Mouse (Mus musculus) midbrain, embryonic 12.5 days (tissue): ENCODE measurements around the gene Ssr2. TPM values are rescaled to one million over a fixed set of nuclear protein-coding genes. Genes with fewer than 3 reads are reported as not detected.
"Not testable (repeated sequence)": the region's sequence is repeated elsewhere in the genome, so short reads cannot be mapped to it uniquely, and the experiment has no call there.

Source experiments
- ATAC-seq: fragments of 200-750 bp; cut with Nextera tagmentation; 2 replicates; pipeline ENCODE4 v1.8.0; 2017; ENCODE audit warnings: low read depth, moderate TSS enrichment, moderate library complexity; ENCODE audit not compliant: low FRiP score
- H3K27ac ChIP-seq: fragments of 300-500 bp; sonication (generic); replicated peaks from 2 replicates; pipeline ENCODE4 v1.5.1; 2016; ENCODE audit warnings: mild to moderate bottlenecking
- H3K27me3 ChIP-seq: fragments of 300-500 bp; sonication (generic); 2 replicates; pipeline ENCODE4 v1.6.1; 2016; ENCODE audit warnings: mild to moderate bottlenecking
- H3K36me3 ChIP-seq: fragments of 300-500 bp; sonication (generic); 2 replicates; pipeline ENCODE4 v1.6.1; 2016
- H3K4me1 ChIP-seq: fragments of 300-500 bp; sonication (generic); 2 replicates; pipeline ENCODE4 v1.6.1; 2016
- H3K4me2 ChIP-seq: fragments of 300-500 bp; sonication (generic); replicated peaks from 2 replicates; pipeline ENCODE4 v1.6.1; 2016; ENCODE audit warnings: mild to moderate bottlenecking, moderate library complexity
- H3K4me3 ChIP-seq: fragments of 300-500 bp; sonication (generic); 2 replicates; pipeline ENCODE4 v1.5.1; 2016; ENCODE audit warnings: mild to moderate bottlenecking
- H3K9ac ChIP-seq: fragments of 300-500 bp; sonication (generic); replicated peaks from 2 replicates; pipeline ENCODE4 v1.6.1; 2016; ENCODE audit warnings: mild to moderate bottlenecking, moderate library complexity
- H3K9me3 ChIP-seq: fragments of 300-500 bp; sonication (generic); 2 replicates; pipeline ENCODE4 v1.6.1; 2016; ENCODE audit warnings: mild to moderate bottlenecking
- WGBS: fragments of 180-500 bp; shearing (Covaris S2); methylation state at CpG from one replicate; pipeline ENCODE4 v1.1.7; 2016; 5-methylcytosine and 5-hydroxymethylcytosine counted together
- polyA plus RNA-seq: library from polyadenylated mRNA; unstranded; fragments of >200 nt; fragmentation: Nextera tagmentation; extraction: Ambion mirVana; gene quantifications from 2 replicates; pipeline ENCODE4 v1.2.1, GENCODE M21; 2016

The Ssr2 gene
- polyA plus RNA-seq, 1 experiment from 2014 or later, result 137 TPM

- WGBS, result 77% methylated on average over 10 of the region's 10 CpGs
- Histone ChIP-seq H3K4me1 (0 out of 2 replicates have a peak, but pooled peaks cover 9% of the 10 kb centered on the region), H3K27me3 (no peaks in the 10 kb centered on the region), H3K4me2 (no peak overlapping the region), H3K9me3 (no peaks in the 10 kb centered on the region), H3K9ac (no peak overlapping the region), H3K4me3 (no peak overlapping the region), H3K36me3 (peaks cover 7% of the 10 kb centered on the region), H3K27ac (no peak overlapping the region)
- no peak for ATAC-seq
Measured at GRCm38 (mm10) chr3:88592942-88593576, 17.4 kb downstream of the Ssr2 start.

- Histone ChIP-seq H3K27me3 (no peaks in the 10 kb centered on the region), H3K9me3 (no peaks in the 10 kb centered on the region), H3K9ac (no peak overlapping the region), H3K27ac (no peak overlapping the region), H3K4me3 (no peak overlapping the region), H3K4me1 (0 out of 2 replicates have a peak, but pooled peaks cover 9% of the 10 kb centered on the region), H3K4me2 (no peak overlapping the region), H3K36me3 (no peaks in the 10 kb centered on the region)
- WGBS, result 70% methylated on average over 10 of the region's 10 CpGs
- no peak for ATAC-seq
Measured at GRCm38 (mm10) chr3:88593893-88594580, 18.4 kb downstream of the Ssr2 start.

- not testable (repeated sequence) for H3K27me3 ChIP-seq, H3K36me3 ChIP-seq, H3K9ac ChIP-seq, H3K4me3 ChIP-seq, H3K4me2 ChIP-seq, H3K4me1 ChIP-seq, H3K9me3 ChIP-seq, H3K27ac ChIP-seq, ATAC-seq
- 84% methylated on average over 4 of the region's 4 CpGs for WGBS
Measured at GRCm38 (mm10) chr3:88596547-88596946, 20.9 kb downstream of the Ssr2 start.

GRCm38 (mm10) chr3:88602466-88602865 lies 26.8 kb downstream of the Ssr2 start:
- H3K9ac ChIP-seq, result no peak overlapping the region
- H3K4me3 ChIP-seq, result no peak overlapping the region
- H3K27me3 ChIP-seq, result peaks cover 11% of the 10 kb centered on the region; the same call in 1 of the 2 replicates
- H3K4me2 ChIP-seq, result no peak overlapping the region
- no peak for ATAC-seq
- 79% methylated on average over 4 of the region's 4 CpGs for WGBS
- no peak overlapping the region for H3K27ac ChIP-seq
- no peaks in the 10 kb centered on the region for H3K9me3 ChIP-seq
- H3K36me3 ChIP-seq, result no peaks in the 10 kb centered on the region
- H3K4me1 ChIP-seq, result peaks cover 4% of the 10 kb centered on the region; the same call in 1 of the 2 replicates

- no peaks in the 10 kb centered on the region for H3K36me3 ChIP-seq
- peaks cover 15% of the 10 kb centered on the region; the same call in 1 of the 2 replicates for H3K27me3 ChIP-seq
- 30% methylated on average over 6 of the region's 6 CpGs for WGBS
- H3K9ac ChIP-seq, result no peak overlapping the region
- H3K4me1 ChIP-seq, result peaks cover 10% of the 10 kb centered on the region
- H3K4me2 ChIP-seq, result no peak overlapping the region
- no peak overlapping the region for H3K4me3 ChIP-seq
- H3K9me3 ChIP-seq, result no peaks in the 10 kb centered on the region
- no peak overlapping the region for H3K27ac ChIP-seq
- ATAC-seq, result no peak
Measured at GRCm38 (mm10) chr3:88603714-88604161, 28.1 kb downstream of the Ssr2 start.

GRCm38 (mm10) chr3:88604863-88605262 lies 29.2 kb downstream of the Ssr2 start:
- WGBS, result 91% methylated on average over 7 of the region's 7 CpGs
- no peak for ATAC-seq

GRCm38 (mm10) chr3:88605666-88606065 lies 30.0 kb downstream of the Ssr2 start, which contains the start of gene Arhgef2:
TSS of gene Arhgef2 (plus strand) at chr3:88605966.
- 96% methylated on average over 2 of the region's 2 CpGs for WGBS
- peaks cover 15% of the 10 kb centered on the region; the same call in 1 of the 2 replicates for H3K27me3 ChIP-seq
- ATAC-seq, H3K27ac ChIP-seq, H3K36me3 ChIP-seq, H3K4me3 ChIP-seq, H3K9ac ChIP-seq, H3K9me3 ChIP-seq: not testable (repeated sequence)
- H3K4me2 ChIP-seq, result peak within 1 kb of the TSS; percentile 57; the same call in 1 of the 2 replicates
- H3K4me1 ChIP-seq, result peaks cover 10% of the 10 kb centered on the region

More at GRCm38 (mm10) chr3:88604863-88605262, 29.2 kb downstream of the Ssr2 start:
- no peaks in the 10 kb centered on the region for H3K36me3 ChIP-seq
- H3K27me3 ChIP-seq, result peaks cover 15% of the 10 kb centered on the region; the same call in 1 of the 2 replicates
- no peak overlapping the region for H3K4me3 ChIP-seq
- H3K9ac ChIP-seq, result no peak overlapping the region
- no peaks in the 10 kb centered on the region for H3K9me3 ChIP-seq
- H3K4me2 ChIP-seq, result no peak overlapping the region
- peaks cover 10% of the 10 kb centered on the region for H3K4me1 ChIP-seq
- no peak overlapping the region for H3K27ac ChIP-seq

GRCm38 (mm10) chr3:88607065-88607757 lies 31.5 kb downstream of the Ssr2 start:
- no peak overlapping the region for H3K27ac ChIP-seq

GRCm38 (mm10) chr3:88607758-88608138 lies 32.1 kb downstream of the Ssr2 start:
- Histone ChIP-seq H3K4me1 (peaks cover 10% of the 10 kb centered on the region), H3K4me2 (peak overlapping the region; percentile 57), H3K4me3 (peak overlapping the region; percentile 31), H3K9ac (peak overlapping the region; percentile 28; the same call in 1 of the 2 replicates), H3K27ac (no peak overlapping the region), H3K36me3 (no peaks in the 10 kb centered on the region), H3K9me3 (no peaks in the 10 kb centered on the region), H3K27me3 (peaks cover 15% of the 10 kb centered on the region; the same call in 1 of the 2 replicates)
- ATAC-seq, result peak; percentile 67
- WGBS, result 22% methylated on average over 10 of the region's 10 CpGs

More at GRCm38 (mm10) chr3:88607065-88607757, 31.5 kb downstream of the Ssr2 start:
- peak; percentile 84 for ATAC-seq
- Histone ChIP-seq H3K36me3 (no peaks in the 10 kb centered on the region), H3K4me3 (peak overlapping the region; percentile 31), H3K9me3 (no peaks in the 10 kb centered on the region), H3K27me3 (peaks cover 15% of the 10 kb centered on the region; the same call in 1 of the 2 replicates), H3K4me1 (peaks cover 10% of the 10 kb centered on the region), H3K9ac (peak overlapping the region; percentile 53; the same call in 1 of the 2 replicates), H3K4me2 (peak overlapping the region; percentile 57)
- under 1% methylated on average over 19 of the region's 20 CpGs for WGBS

GRCm38 (mm10) chr3:88609066-88609465 lies 33.4 kb downstream of the Ssr2 start:
- 78% methylated on average over 4 of the region's 4 CpGs for WGBS
- Histone ChIP-seq H3K27me3 (peaks cover 15% of the 10 kb centered on the region; the same call in 1 of the 2 replicates), H3K4me3 (no peak overlapping the region), H3K27ac (no peak overlapping the region), H3K9ac (no peak overlapping the region), H3K9me3 (no peaks in the 10 kb centered on the region), H3K36me3 (no peaks in the 10 kb centered on the region), H3K4me1 (peaks cover 10% of the 10 kb centered on the region), H3K4me2 (no peak overlapping the region)
- ATAC-seq, result no peak

- Histone ChIP-seq H3K27ac (no peak overlapping the region), H3K4me1 (peaks cover 8% of the 10 kb centered on the region; the same call in 1 of the 2 replicates), H3K4me2 (no peak overlapping the region), H3K4me3 (no peak overlapping the region), H3K27me3 (0 out of 2 replicates have a peak, but pooled peaks cover 6% of the 10 kb centered on the region), H3K9me3 (no peaks in the 10 kb centered on the region), H3K36me3 (no peaks in the 10 kb centered on the region), H3K9ac (no peak overlapping the region)
- ATAC-seq, result no peak
- WGBS, result 78% methylated on average over 8 of the region's 8 CpGs
Measured at GRCm38 (mm10) chr3:88614418-88614817, 38.7 kb downstream of the Ssr2 start.
